Mouse (Mus musculus) heart, postnatal 0 days (tissue): Measurements from ENCODE around the gene Ccdc42.

Experiments
- CTCF ChIP-seq: IDR thresholded peaks from 2 replicates; pipeline ENCODE4 v1.5.1; 2016; ENCODE audit warnings: antibody characterized with exemption, control low read depth, low read depth
- EP300 ChIP-seq: IDR thresholded peaks from 2 replicates; pipeline ENCODE4 v1.6.1; 2016; ENCODE audit warnings: antibody characterized with exemption, low read depth

DNA sequence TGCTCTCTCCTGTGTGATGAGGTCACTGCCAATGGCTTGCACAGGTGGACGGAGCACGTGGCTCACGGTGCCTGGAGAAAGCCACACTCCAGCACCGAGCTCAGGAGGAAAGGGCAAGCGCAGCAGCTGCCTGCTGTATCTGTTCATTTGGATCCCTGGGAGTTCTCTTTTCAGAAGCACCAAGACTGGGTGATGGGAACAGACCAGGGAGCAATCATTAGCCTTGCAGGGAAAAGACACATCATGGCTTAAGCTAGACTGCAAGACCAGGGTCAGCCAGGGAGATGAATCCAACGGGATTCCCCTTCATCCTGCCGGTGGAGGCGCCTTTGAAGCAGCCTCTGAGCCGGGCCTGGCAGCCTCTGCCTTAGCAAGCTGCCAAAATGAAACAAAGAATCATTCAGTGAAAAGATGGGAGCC is 7.3 kb upstream of the Ccdc42 start:
- TF ChIP-seq CTCF, result no peak
- TF ChIP-seq EP300, result no peak
